13 mouse cellular contexts compared by ENCODE assay signal in genomic region chr11:96254221-96254620, GRCm38 (mm10). TPM values are rescaled to one million over a fixed set of nuclear protein-coding genes. Genes with fewer than 3 reads are reported as not detected.
DNase-seq lines count a peak whose midpoint lies in the region; ATAC-seq and TF ChIP-seq lines count a peak whose summit lies in the region.
"Had no signal": no experiment of that assay in that cellular context is flagged by ENCODE, and none has a peak within 500 bp of the region (broad histone marks: within the 10 kb centered on the region; RNA-seq: fewer than 3 reads in every experiment).

No protein-coding gene starts in this region.

- no peak overlapping the region for H3K27ac ChIP-seq in lung, embryonic 14.5 days (ENCODE audit: low read depth)
- no peak overlapping the region for H3K27ac ChIP-seq in lung, postnatal 0 days (ENCODE audit: low read length)
- H3K27ac ChIP-seq: heart, embryonic 15.5 days had no signal

- H3K4me1 ChIP-seq in lung, embryonic 14.5 days (ENCODE audit: insufficient read depth), result no peaks in the 10 kb centered on the region
- H3K4me1 ChIP-seq in lung, postnatal 0 days (ENCODE audit: insufficient read depth, low read depth, low read length), result no peaks in the 10 kb centered on the region

- no peaks in the 10 kb centered on the region for H3K36me3 ChIP-seq in lung, embryonic 14.5 days (ENCODE audit: insufficient read depth)
- H3K36me3 ChIP-seq in lung, postnatal 0 days (ENCODE audit: insufficient read depth, low read length), result no peaks in the 10 kb centered on the region
- H3K36me3 ChIP-seq: heart, embryonic 15.5 days had no signal

- peaks cover 99% of the 10 kb centered on the region for H3K27me3 ChIP-seq in lung, embryonic 14.5 days (ENCODE audit: insufficient read depth, low read length)
- H3K27me3 ChIP-seq in lung, postnatal 0 days (replicated peaks; ENCODE audit: insufficient read depth, low read length), result peaks cover 83% of the 10 kb centered on the region

- no peak for ATAC-seq in lung, embryonic 14.5 days (ENCODE audit: insufficient read depth)
- no peak for ATAC-seq in lung, postnatal 0 days
- ATAC-seq in frontal cortex, adult (ENCODE audit: low TSS enrichment), result no peak
- ATAC-seq: inflammation-experienced regulatory T-cells, adult 6 months had no signal

- DNase-seq in lung, embryonic 14.5 days, result no peak
- no peak for DNase-seq in lung, postnatal 0 days (ENCODE audit: low spot score)
- DNase-seq in kidney, adult 11 months, result peak; percentile 84
- peak; percentile 28 for DNase-seq in large intestine, adult 2 months (ENCODE audit: low read depth, low spot score)
- DNase-seq in frontal cortex, postnatal 36 days (ENCODE audit: low spot score in 2 of 2), result no peak
- no peak for DNase-seq in gastrocnemius, adult 8-10 months (ENCODE audit: low spot score in 2 of 2)
- DNase-seq in thymus, adult 18-20 months, result no peak
- DNase-seq: cerebellum, postnatal 10 days had no signal

- H3K4me3 ChIP-seq in lung, embryonic 14.5 days (ENCODE audit: low read depth, low read length), result no peak overlapping the region
- H3K4me3 ChIP-seq in lung, postnatal 0 days (ENCODE audit: low read depth, low read length), result no peak overlapping the region
- H3K4me3 ChIP-seq: heart, embryonic 15.5 days had no signal

- no peak for TF ChIP-seq EP300 in lung, postnatal 0 days (IDR thresholded peaks at IDR 0.05)

- 2% methylated on average over 11 of the region's 11 CpGs for WGBS in lung, embryonic 14.5 days
- WGBS in lung, postnatal 0 days, result 2% methylated on average over 11 of the region's 11 CpGs
- 3% methylated on average over 11 of the region's 11 CpGs for WGBS in large intestine, adult 2 months

- peak overlapping the region; percentile 1; the same call in 1 of the 2 replicates for H3K4me2 ChIP-seq in lung, embryonic 14.5 days
- no peak overlapping the region for H3K4me2 ChIP-seq in lung, postnatal 0 days (replicated peaks; ENCODE audit: low read depth, low read length)
- H3K4me2 ChIP-seq: heart, embryonic 15.5 days had no signal

- H3K9ac ChIP-seq in lung, embryonic 14.5 days, result no peak overlapping the region
- H3K9ac ChIP-seq in lung, postnatal 0 days (replicated peaks; ENCODE audit: low read depth), result no peak overlapping the region
- H3K9ac ChIP-seq: heart, embryonic 15.5 days had no signal

- no peak for TF ChIP-seq CTCF in lung, embryonic 14.5 days (IDR thresholded peaks at IDR 0.05; ENCODE audit: low read depth)
- TF ChIP-seq CTCF in lung, postnatal 0 days (IDR thresholded peaks at IDR 0.05), result no peak

- H3K9me3 ChIP-seq in lung, embryonic 14.5 days (ENCODE audit: low read depth, low read length), result no peaks in the 10 kb centered on the region
- H3K9me3 ChIP-seq in lung, postnatal 0 days (ENCODE audit: low read length), result no peaks in the 10 kb centered on the region
- H3K9me3 ChIP-seq: heart, embryonic 15.5 days had no signal

RNA-seq across cellular contexts. Expression of gene Hoxb9, which starts 17.0 kb away (rescaled TPM):
- polyA plus RNA-seq in lung, embryonic 14.5 days (2014; fragmentation: Nextera tagmentation; extraction: Ambion mirVana), result 0.08 and 0.22 TPM in 2 replicates
- not detected in 2 replicates for polyA plus RNA-seq in lung, postnatal 0 days (2015; fragmentation: Nextera tagmentation; extraction: Ambion mirVana)
- polyA plus RNA-seq in large intestine, adult 2 months (2012; rRNA removed), result 0.25 and 16.0 TPM in 2 replicates
- under 1 TPM in 3 of 4 experiments, not detected in 1; 0.12 to 0.24 (median 0.19) TPM for total RNA-seq in gastrocnemius, adult 8-10 months (2022)
- total RNA-seq: megakaryocyte progenitor cell, adult 5-6 weeks had no signal
- polyA plus RNA-seq: inflammation-experienced regulatory T-cells, adult 6 months; liver, embryonic 16.5 days had no signal

RNA-seq across cellular contexts. Expression of gene Hoxb8, which starts 27.5 kb away (rescaled TPM):
- 0.99 and 1.4 TPM in 2 replicates for polyA plus RNA-seq in lung, embryonic 14.5 days (2014; fragmentation: Nextera tagmentation; extraction: Ambion mirVana)
- 0.23 and 0.35 TPM in 2 replicates for polyA plus RNA-seq in lung, postnatal 0 days (2015; fragmentation: Nextera tagmentation; extraction: Ambion mirVana)
- polyA plus RNA-seq in large intestine, adult 2 months (2012; rRNA removed), result 2.6 and 11.7 TPM in 2 replicates
- under 1 TPM in 2 of 4 experiments, not detected in 2; 0.11 to 0.19 TPM for total RNA-seq in gastrocnemius, adult 8-10 months (2022)
- total RNA-seq: megakaryocyte progenitor cell, adult 5-6 weeks had no signal
- polyA plus RNA-seq: heart, embryonic 15.5 days; inflammation-experienced regulatory T-cells, adult 6 months; liver, embryonic 16.5 days had no signal

RNA-seq across cellular contexts. Expression of gene Hoxb7, which starts 32.2 kb away (rescaled TPM):
- polyA plus RNA-seq in lung, embryonic 14.5 days (2014; fragmentation: Nextera tagmentation; extraction: Ambion mirVana), result 2.1 and 3.5 TPM in 2 replicates
- polyA plus RNA-seq in lung, postnatal 0 days (2015; fragmentation: Nextera tagmentation; extraction: Ambion mirVana), result 1.3 and 1.9 TPM in 2 replicates
- 1.4 and 6.5 TPM in 2 replicates for polyA plus RNA-seq in large intestine, adult 2 months (2012; rRNA removed)
- 1 to 10 TPM in 1 of 4 experiments, under 1 TPM in 2, not detected in 1; 0.52 to 1.0 (median 0.94) TPM for total RNA-seq in gastrocnemius, adult 8-10 months (2022)
- total RNA-seq: megakaryocyte progenitor cell, adult 5-6 weeks had no signal
- polyA plus RNA-seq: inflammation-experienced regulatory T-cells, adult 6 months had no signal

RNA-seq across cellular contexts. Expression of gene Hoxb6, which starts 38.1 kb away (rescaled TPM):
- 19.7 and 24.4 TPM in 2 replicates for polyA plus RNA-seq in lung, embryonic 14.5 days (2014; fragmentation: Nextera tagmentation; extraction: Ambion mirVana)
- 7.3 and 7.4 TPM in 2 replicates for polyA plus RNA-seq in lung, postnatal 0 days (2015; fragmentation: Nextera tagmentation; extraction: Ambion mirVana)
- polyA plus RNA-seq in large intestine, adult 2 months (2012; rRNA removed), result 4.7 and 23.1 TPM in 2 replicates
- total RNA-seq in gastrocnemius, adult 8-10 months (2022), result under 1 TPM in 3 of 4 experiments, not detected in 1; 0.29 to 0.77 (median 0.31) TPM
- total RNA-seq: megakaryocyte progenitor cell, adult 5-6 weeks had no signal
- polyA plus RNA-seq: inflammation-experienced regulatory T-cells, adult 6 months had no signal

RNA-seq across cellular contexts. Expression of gene Hoxb5, which starts 48.9 kb away (rescaled TPM):
- polyA plus RNA-seq in lung, embryonic 14.5 days (2014; fragmentation: Nextera tagmentation; extraction: Ambion mirVana), result 65.9 and 76.1 TPM in 2 replicates
- 16.8 and 17.3 TPM in 2 replicates for polyA plus RNA-seq in lung, postnatal 0 days (2015; fragmentation: Nextera tagmentation; extraction: Ambion mirVana)
- polyA plus RNA-seq in large intestine, adult 2 months (2012; rRNA removed), result 2.6 and 5.1 TPM in 2 replicates
- total RNA-seq in gastrocnemius, adult 8-10 months (2022), result under 1 TPM; 0.29 to 0.49 (median 0.37) TPM
- polyA plus RNA-seq: inflammation-experienced regulatory T-cells, adult 6 months had no signal

Comparison
In these comparisons a context has a peak if more than half of its experiments do, and no peak if none do; other contexts are left out.
1. DNase-seq: peak in kidney, adult 11 months (single experiment) and large intestine, adult 2 months (single experiment); none in lung, embryonic 14.5 days (single experiment), lung, postnatal 0 days (single experiment), frontal cortex, postnatal 36 days (0 of 2), gastrocnemius, adult 8-10 months (0 of 2) and thymus, adult 18-20 months (0 of 2).